Mouse (Mus musculus): ENCODE results near the gene Naa10. TPM values are rescaled to one million over a fixed set of nuclear protein-coding genes. Genes with fewer than 3 reads are reported as not detected.

The Naa10 gene
- polyA plus RNA-seq, 1 experiment, result 3.7 TPM

GRCm38 (mm10) chrX:73965307-73965706 is 43.6 kb upstream of the Naa10 start:
- H3K36me3 ChIP-seq (ENCODE audit: control insufficient read depth, insufficient read depth, low read length), result no peaks in the 10 kb centered on the region
- peaks cover 12% of the 10 kb centered on the region for H3K4me1 ChIP-seq (ENCODE audit: control insufficient read depth, insufficient read depth, low read length)
- H3K4me3 ChIP-seq (ENCODE audit: control insufficient read depth, low read depth, low read length), result peak overlapping the region; percentile 97
- TF ChIP-seq POLR2A (IDR thresholded peaks at IDR 0.05; ENCODE audit: control insufficient read depth, low read depth, low read length), result no peak
- H3K27me3 ChIP-seq (ENCODE audit: control insufficient read depth, insufficient read depth, low read length), result no peaks in the 10 kb centered on the region
- peak overlapping the region; percentile 99 for H3K27ac ChIP-seq (ENCODE audit: control insufficient read depth, insufficient read depth, low read depth, low read length)

DNA sequence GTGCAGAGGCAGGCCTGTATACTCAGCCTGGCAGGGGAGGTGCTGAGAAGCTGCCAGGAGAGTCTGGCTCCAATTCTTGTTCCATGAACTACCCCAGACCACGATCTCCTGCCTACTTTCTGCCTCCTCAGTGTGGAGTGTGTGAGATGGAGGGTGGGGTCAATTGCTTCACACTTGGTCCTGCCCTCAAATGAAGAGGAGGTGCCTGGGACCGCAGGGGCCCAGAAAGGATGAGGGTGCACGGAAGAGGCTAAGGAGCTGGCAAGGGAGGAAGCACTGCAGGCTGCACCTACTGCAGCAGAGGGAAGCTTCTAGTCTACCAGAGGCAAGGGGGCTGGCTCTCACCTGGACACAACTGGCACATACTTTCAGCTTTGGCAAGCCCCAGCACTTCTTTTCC is 42.6 kb upstream of the Naa10 start:
- peak overlapping the region; percentile 12; the same call in 1 of the 2 replicates for H3K27ac ChIP-seq (ENCODE audit: control insufficient read depth, insufficient read depth, low read depth, low read length)
- H3K27me3 ChIP-seq (ENCODE audit: control insufficient read depth, insufficient read depth, low read length), result no peaks in the 10 kb centered on the region
- H3K4me3 ChIP-seq (ENCODE audit: control insufficient read depth, low read depth, low read length), result peak overlapping the region; percentile 65
- no peaks in the 10 kb centered on the region for H3K36me3 ChIP-seq (ENCODE audit: control insufficient read depth, insufficient read depth, low read length)
- TF ChIP-seq POLR2A (IDR thresholded peaks at IDR 0.05; ENCODE audit: control insufficient read depth, low read depth, low read length) (no peak), CTCF (IDR thresholded peaks at IDR 0.05; ENCODE audit: control insufficient read depth, insufficient read depth, insufficient replicate concordance, low read depth, low read length) (no peak)
- H3K4me1 ChIP-seq (ENCODE audit: control insufficient read depth, insufficient read depth, low read length), result peaks cover 12% of the 10 kb centered on the region

GRCm38 (mm10) chrX:73954988-73955387 is 33.2 kb upstream of the Naa10 start:
- no peak overlapping the region for H3K27ac ChIP-seq (ENCODE audit: control insufficient read depth, insufficient read depth, low read depth, low read length)
- H3K4me3 ChIP-seq (ENCODE audit: control insufficient read depth, low read depth, low read length), result no peak overlapping the region
- no peaks in the 10 kb centered on the region for H3K36me3 ChIP-seq (ENCODE audit: control insufficient read depth, insufficient read depth, low read length)
- H3K4me1 ChIP-seq (ENCODE audit: control insufficient read depth, insufficient read depth, low read length), result no peaks in the 10 kb centered on the region
- TF ChIP-seq CTCF (IDR thresholded peaks at IDR 0.05; ENCODE audit: control insufficient read depth, insufficient read depth, insufficient replicate concordance, low read depth, low read length), result no peak
- TF ChIP-seq POLR2A (IDR thresholded peaks at IDR 0.05; ENCODE audit: control insufficient read depth, low read depth, low read length), result no peak
- H3K27me3 ChIP-seq (ENCODE audit: control insufficient read depth, insufficient read depth, low read length), result no peaks in the 10 kb centered on the region

GRCm38 (mm10) chrX:73952603-73953002 is 30.9 kb upstream of the Naa10 start:
- Histone ChIP-seq H3K27me3 (ENCODE audit: control insufficient read depth, insufficient read depth, low read length) (no peaks in the 10 kb centered on the region), H3K4me3 (ENCODE audit: control insufficient read depth, low read depth, low read length) (no peak overlapping the region), H3K4me1 (ENCODE audit: control insufficient read depth, insufficient read depth, low read length) (peaks cover 4% of the 10 kb centered on the region; the same call in 1 of the 2 replicates), H3K27ac (ENCODE audit: control insufficient read depth, insufficient read depth, low read depth, low read length) (no peak overlapping the region), H3K36me3 (ENCODE audit: control insufficient read depth, insufficient read depth, low read length) (no peaks in the 10 kb centered on the region)
- TF ChIP-seq CTCF (IDR thresholded peaks at IDR 0.05; ENCODE audit: control insufficient read depth, insufficient read depth, insufficient replicate concordance, low read depth, low read length) (no peak), POLR2A (IDR thresholded peaks at IDR 0.05; ENCODE audit: control insufficient read depth, low read depth, low read length) (no peak)

DNA sequence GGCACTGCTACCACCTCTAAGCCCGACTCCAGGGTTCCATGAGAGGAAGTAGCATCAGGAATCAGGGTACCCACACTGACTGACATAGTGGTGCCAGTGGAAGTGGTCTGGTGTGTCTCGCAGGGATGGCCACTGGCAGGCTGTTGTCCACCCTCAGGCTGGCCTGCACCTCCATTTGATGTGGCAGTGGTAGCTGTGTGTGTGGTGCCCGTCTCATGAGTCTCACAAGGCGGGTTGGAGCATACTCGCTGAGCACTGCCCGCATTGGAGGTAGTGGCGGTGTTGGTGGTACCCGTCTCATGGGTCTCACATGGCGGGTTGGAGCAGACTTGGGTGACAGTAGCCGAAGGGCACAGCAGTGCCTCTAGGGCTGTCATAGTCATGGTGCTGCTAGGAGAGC is 27.6 kb upstream of the Naa10 start:
- Histone ChIP-seq H3K4me1 (ENCODE audit: control insufficient read depth, insufficient read depth, low read length) (peaks cover 4% of the 10 kb centered on the region; the same call in 1 of the 2 replicates), H3K4me3 (ENCODE audit: control insufficient read depth, low read depth, low read length) (no peak overlapping the region), H3K36me3 (ENCODE audit: control insufficient read depth, insufficient read depth, low read length) (no peaks in the 10 kb centered on the region), H3K27ac (ENCODE audit: control insufficient read depth, insufficient read depth, low read depth, low read length) (no peak overlapping the region), H3K27me3 (ENCODE audit: control insufficient read depth, insufficient read depth, low read length) (no peaks in the 10 kb centered on the region)
- TF ChIP-seq POLR2A (IDR thresholded peaks at IDR 0.05; ENCODE audit: control insufficient read depth, low read depth, low read length) (no peak), CTCF (IDR thresholded peaks at IDR 0.05; ENCODE audit: control insufficient read depth, insufficient read depth, insufficient replicate concordance, low read depth, low read length) (no peak)

DNA sequence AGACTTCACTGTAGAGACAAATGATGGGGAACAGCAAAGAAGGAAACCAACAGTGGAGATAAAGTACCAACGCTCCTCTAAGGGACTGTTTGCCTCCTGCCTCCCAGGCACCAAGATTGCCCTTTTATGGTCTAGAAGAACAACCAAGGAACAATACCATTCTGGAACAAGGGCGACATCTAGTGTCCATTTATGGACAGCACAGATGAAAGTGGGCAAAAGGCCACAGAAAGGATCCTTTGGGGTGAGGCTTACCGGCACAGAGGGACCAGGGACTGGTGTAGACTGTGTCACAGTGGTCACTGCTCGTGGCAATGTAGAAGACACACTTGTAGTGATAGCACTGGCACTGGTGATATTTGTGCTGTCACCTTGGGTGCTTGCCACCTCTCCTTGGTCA is 26.9 kb upstream of the Naa10 start:
- Histone ChIP-seq H3K27ac (ENCODE audit: control insufficient read depth, insufficient read depth, low read depth, low read length) (no peak overlapping the region), H3K27me3 (ENCODE audit: control insufficient read depth, insufficient read depth, low read length) (no peaks in the 10 kb centered on the region), H3K4me3 (ENCODE audit: control insufficient read depth, low read depth, low read length) (no peak overlapping the region), H3K4me1 (ENCODE audit: control insufficient read depth, insufficient read depth, low read length) (peaks cover 4% of the 10 kb centered on the region; the same call in 1 of the 2 replicates), H3K36me3 (ENCODE audit: control insufficient read depth, insufficient read depth, low read length) (no peaks in the 10 kb centered on the region)
- TF ChIP-seq POLR2A (IDR thresholded peaks at IDR 0.05; ENCODE audit: control insufficient read depth, low read depth, low read length) (no peak), CTCF (IDR thresholded peaks at IDR 0.05; ENCODE audit: control insufficient read depth, insufficient read depth, insufficient replicate concordance, low read depth, low read length) (no peak)

DNA sequence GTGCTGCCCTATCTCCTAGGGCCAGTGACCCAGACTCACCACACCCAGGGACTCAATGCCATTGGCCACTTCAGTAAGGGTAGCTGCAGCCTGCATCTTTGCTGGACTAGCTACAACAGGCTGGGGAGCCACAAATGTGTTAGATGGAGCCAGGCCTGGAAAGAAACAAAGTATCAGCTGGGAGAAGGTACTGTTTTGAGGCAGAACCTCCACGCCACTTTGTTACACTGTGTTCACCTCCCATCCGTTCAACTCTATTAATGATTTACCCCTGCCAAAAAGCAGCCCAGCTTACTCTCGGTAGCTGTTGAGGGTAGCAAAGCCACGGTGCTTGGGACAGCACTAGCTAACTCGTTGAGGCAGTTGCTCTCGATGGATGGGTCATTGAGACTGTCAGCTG is 25.2 kb upstream of the Naa10 start:
- TF ChIP-seq POLR2A (IDR thresholded peaks at IDR 0.05; ENCODE audit: control insufficient read depth, low read depth, low read length), result no peak
- Histone ChIP-seq H3K4me1 (ENCODE audit: control insufficient read depth, insufficient read depth, low read length) (peaks cover 4% of the 10 kb centered on the region; the same call in 1 of the 2 replicates), H3K4me3 (ENCODE audit: control insufficient read depth, low read depth, low read length) (peak overlapping the region; percentile 25; the same call in 1 of the 2 replicates), H3K27me3 (ENCODE audit: control insufficient read depth, insufficient read depth, low read length) (no peaks in the 10 kb centered on the region), H3K36me3 (ENCODE audit: control insufficient read depth, insufficient read depth, low read length) (no peaks in the 10 kb centered on the region), H3K27ac (ENCODE audit: control insufficient read depth, insufficient read depth, low read depth, low read length) (no peak overlapping the region)

- no peak overlapping the region for H3K27ac ChIP-seq (ENCODE audit: control insufficient read depth, insufficient read depth, low read depth, low read length)
- H3K27me3 ChIP-seq (ENCODE audit: control insufficient read depth, insufficient read depth, low read length), result no peaks in the 10 kb centered on the region
- H3K4me3 ChIP-seq (ENCODE audit: control insufficient read depth, low read depth, low read length), result no peak overlapping the region
- no peaks in the 10 kb centered on the region for H3K4me1 ChIP-seq (ENCODE audit: control insufficient read depth, insufficient read depth, low read length)
- TF ChIP-seq CTCF (IDR thresholded peaks at IDR 0.05; ENCODE audit: control insufficient read depth, insufficient read depth, insufficient replicate concordance, low read depth, low read length), result no peak
- no peak for TF ChIP-seq POLR2A (IDR thresholded peaks at IDR 0.05; ENCODE audit: control insufficient read depth, low read depth, low read length)
- no peaks in the 10 kb centered on the region for H3K36me3 ChIP-seq (ENCODE audit: control insufficient read depth, insufficient read depth, low read length)
These were observed 20.6 kb upstream of the Naa10 start for GRCm38 (mm10) chrX:73942294-73942693.
